Mouse (Mus musculus): ENCODE measurements around the gene Gpm6b.

- no peak for TF ChIP-seq CTCF (IDR thresholded peaks at IDR 0.05; ENCODE audit: low read depth)
- no peak for TF ChIP-seq EP300 (IDR thresholded peaks at IDR 0.05; ENCODE audit: low read depth)
Observed at GRCm38 (mm10) chrX:166328219-166328901, 89.6 kb downstream of the Gpm6b start.

Data from liver, postnatal 0 days (tissue).